Mouse (Mus musculus) heart, postnatal 0 days (tissue): Measurements from ENCODE around the gene Shkbp1. TPM values are rescaled to one million over a fixed set of nuclear protein-coding genes. Genes with fewer than 3 reads are reported as not detected.

Experiments used
- ATAC-seq: fragments of 200-750 bp; cut with Nextera tagmentation; 2 replicates; pipeline ENCODE4 v1.8.0; 2017; ENCODE audit warnings: low read depth, moderate number of reproducible peaks, moderate library complexity; ENCODE audit not compliant: insufficient read depth
- DNase-seq: peaks from one replicate; pipeline ENCODE4 v3.0.0-alpha.2; 2016; ENCODE audit warnings: low spot score
- H3K27ac ChIP-seq: fragments of 300-500 bp; sonication (generic); 2 replicates; pipeline ENCODE4 v1.5.1; 2014; ENCODE audit warnings: low read depth, mild to moderate bottlenecking
- H3K27me3 ChIP-seq: fragments of 300-500 bp; sonication (generic); 2 replicates; pipeline ENCODE4 v1.6.1; 2014; ENCODE audit warnings: low read length, mixed read lengths; ENCODE audit not compliant: control insufficient read depth, insufficient read depth
- H3K36me3 ChIP-seq: fragments of 300-500 bp; sonication (generic); replicated peaks from 2 replicates; pipeline ENCODE4 v1.6.1; 2014; ENCODE audit warnings: low read length, mixed read lengths; ENCODE audit not compliant: control insufficient read depth, insufficient read depth
- H3K4me1 ChIP-seq: fragments of 300-500 bp; sonication (generic); 2 replicates; pipeline ENCODE4 v1.6.1; 2014; ENCODE audit warnings: antibody characterized with exemption; ENCODE audit not compliant: control insufficient read depth, insufficient read depth
- H3K4me2 ChIP-seq: fragments of 300-500 bp; sonication (generic); 2 replicates; pipeline ENCODE4 v1.6.1; 2014; ENCODE audit warnings: low read depth, mild to moderate bottlenecking, low read length, moderate library complexity
- H3K4me3 ChIP-seq: fragments of 300-500 bp; sonication (generic); 2 replicates; pipeline ENCODE4 v1.5.1; 2014; ENCODE audit warnings: low read depth, low read length
- H3K9ac ChIP-seq: fragments of 300-500 bp; sonication (generic); replicated peaks from 2 replicates; pipeline ENCODE4 v1.6.1; 2014; ENCODE audit warnings: low read depth, low read length, mixed read lengths
- H3K9me3 ChIP-seq: fragments of 300-500 bp; sonication (generic); replicated peaks from 2 replicates; pipeline ENCODE4 v1.6.1; 2016; ENCODE audit warnings: low read length; ENCODE audit not compliant: control insufficient read depth
- CTCF ChIP-seq: IDR thresholded peaks from 2 replicates; pipeline ENCODE4 v1.5.1; 2016; ENCODE audit warnings: antibody characterized with exemption, control low read depth, low read depth
- EP300 ChIP-seq: IDR thresholded peaks from 2 replicates; pipeline ENCODE4 v1.6.1; 2016; ENCODE audit warnings: antibody characterized with exemption, low read depth
- whole genome bisulfite sequencing: fragments of 180-500 bp; shearing (Covaris S2); extraction: QIAGEN DNeasy Blood & Tissue Kit; methylation state at CpG from one replicate; pipeline ENCODE4 v1.1.7; 2014; 5-methylcytosine and 5-hydroxymethylcytosine counted together
- polyA plus RNA-seq: library from polyadenylated mRNA; unstranded; fragments of >200 nt; fragmentation: Nextera tagmentation; extraction: Ambion mirVana; gene quantifications from 2 replicates; pipeline ENCODE4 v1.2.1, GENCODE M21; 2015
- total RNA-seq: library from RNA; depleted of rRNA; stranded (reverse); fragments of >200 nt; gene quantifications from 2 replicates; pipeline ENCODE4 v1.2.3, GENCODE M21; 2014; ENCODE audit warnings: low replicate concordance

Shkbp1 gene
- total and polyA plus RNA-seq, 2 experiments from 2014 or later: 16.7 to 18.3 TPM

GRCm38 (mm10) chr7:27315958-27316357 is 39.9 kb downstream of the Shkbp1 start:
- no peak overlapping the region for H3K4me2 ChIP-seq

GRCm38 (mm10) chr7:27314393-27314792 is 41.4 kb downstream of the Shkbp1 start:
- no peak overlapping the region for H3K4me2 ChIP-seq
- peaks cover 8% of the 10 kb centered on the region for H3K9me3 ChIP-seq
- TF ChIP-seq CTCF (no peak), EP300 (no peak)
- no peak overlapping the region for H3K4me3 ChIP-seq
- no peak for DNase-seq
- ATAC-seq: no peak
- 0 out of 2 replicates have a peak, but pooled peaks cover 2% of the 10 kb centered on the region for H3K4me1 ChIP-seq
- no peaks in the 10 kb centered on the region; the same call in 1 of the 2 replicates for H3K27me3 ChIP-seq
- WGBS: 92% methylated on average over 3 of the region's 3 CpGs
- no peak overlapping the region for H3K27ac ChIP-seq
- peaks cover 7% of the 10 kb centered on the region for H3K36me3 ChIP-seq
- H3K9ac ChIP-seq: no peak overlapping the region

More at GRCm38 (mm10) chr7:27315958-27316357, 39.9 kb downstream of the Shkbp1 start:
- Histone ChIP-seq H3K36me3 (peaks cover 7% of the 10 kb centered on the region), H3K27ac (peak overlapping the region; percentile 6; the same call in 1 of the 2 replicates), H3K4me3 (no peak overlapping the region), H3K27me3 (peaks cover 3% of the 10 kb centered on the region), H3K4me1 (no peaks in the 10 kb centered on the region), H3K9me3 (peaks cover 8% of the 10 kb centered on the region), H3K9ac (no peak overlapping the region)
- DNase-seq (no peak), ATAC-seq (peak; percentile 51)
- WGBS: 40% methylated on average over 7 of the region's 7 CpGs
- TF ChIP-seq EP300 (no peak), CTCF (no peak)

GRCm38 (mm10) chr7:27311651-27312284 is 44.1 kb downstream of the Shkbp1 start:
- no peak for ATAC-seq
- H3K36me3 ChIP-seq: peaks cover 7% of the 10 kb centered on the region
- peaks cover 5% of the 10 kb centered on the region; the same call in 1 of the 2 replicates for H3K4me1 ChIP-seq
- H3K9me3 ChIP-seq: peaks cover 8% of the 10 kb centered on the region
- H3K4me2 ChIP-seq: no peak overlapping the region
- no peak overlapping the region for H3K4me3 ChIP-seq
- 85% methylated on average over 12 of the region's 12 CpGs for WGBS
- TF ChIP-seq EP300: no peak
- no peak for TF ChIP-seq CTCF
- H3K27ac ChIP-seq: no peak overlapping the region
- no peak overlapping the region for H3K9ac ChIP-seq
- H3K27me3 ChIP-seq: peaks cover 6% of the 10 kb centered on the region; the same call in 1 of the 2 replicates
- no peak for DNase-seq

- WGBS: 38% methylated on average over 8 of the region's 8 CpGs
- TF ChIP-seq EP300: no peak
- no peak for TF ChIP-seq CTCF
- Histone ChIP-seq H3K4me2 (peak overlapping the region; percentile 49; the same call in 1 of the 2 replicates), H3K9me3 (peaks cover 8% of the 10 kb centered on the region), H3K9ac (no peak overlapping the region), H3K4me3 (no peak overlapping the region), H3K27ac (no peak overlapping the region), H3K27me3 (peaks cover 13% of the 10 kb centered on the region; the same call in 1 of the 2 replicates), H3K4me1 (peaks cover 5% of the 10 kb centered on the region; the same call in 1 of the 2 replicates), H3K36me3 (peaks cover 7% of the 10 kb centered on the region)
- DNase-seq: no peak
- no peak for ATAC-seq
Observed at GRCm38 (mm10) chr7:27310996-27311535, 44.8 kb downstream of the Shkbp1 start.

GRCm38 (mm10) chr7:27310306-27310705 is 45.5 kb downstream of the Shkbp1 start:
- H3K9ac ChIP-seq: no peak overlapping the region
- peak overlapping the region; percentile 25; the same call in 1 of the 2 replicates for H3K4me3 ChIP-seq

More at GRCm38 (mm10) chr7:27310306-27310705, 45.5 kb downstream of the Shkbp1 start:
- Histone ChIP-seq H3K36me3 (peaks cover 7% of the 10 kb centered on the region), H3K4me1 (peaks cover 5% of the 10 kb centered on the region; the same call in 1 of the 2 replicates), H3K9me3 (peaks cover 8% of the 10 kb centered on the region), H3K4me2 (peak overlapping the region; percentile 49), H3K27ac (no peak overlapping the region), H3K27me3 (peaks cover 20% of the 10 kb centered on the region)
- DNase-seq: peak; percentile 76
- TF ChIP-seq EP300 (peak; percentile 30; the same call in 1 of the 2 replicates), CTCF (no peak)
- peak; percentile 80 for ATAC-seq
- 19% methylated on average over 17 of the region's 17 CpGs for WGBS
